Mouse (Mus musculus) liver, embryonic 14.5 days (tissue): Measurements from ENCODE around the gene Tmem132a.

Experiments
- CTCF ChIP-seq: IDR thresholded peaks from 2 replicates; pipeline ENCODE4 v1.5.1; 2016; ENCODE audit warnings: antibody characterized with exemption, low read depth, control low read depth
- EP300 ChIP-seq: IDR thresholded peaks from 2 replicates; pipeline ENCODE4 v1.6.1; 2016; ENCODE audit warnings: antibody characterized with exemption, low read depth

GRCm38 (mm10) chr19:10815871-10816270 lies 53.9 kb downstream of the Tmem132a start:
- TF ChIP-seq CTCF (no peak), EP300 (no peak)
